Mouse (Mus musculus) layer of hippocampus, postnatal 10 days (tissue): ENCODE measurements around the gene N4bp2l1. TPM values are rescaled to one million over a fixed set of nuclear protein-coding genes. Genes with fewer than 3 reads are reported as not detected.
A peak's percentile ranks its signal among the peaks of the same experiment; 100 is the strongest.

ENCODE experiments used
- DNase-seq, 2 experiments: peaks; one replicate each; pipeline ENCODE4 v3.0.0; 2021; ENCODE audit warnings: low spot score in 2 of 2
- total RNA-seq, 2 experiments: library from RNA; stranded (reverse); gene quantifications; 2 replicates each; pipeline ENCODE4 v1.2.3; 2021

Gene N4bp2l1
- total RNA-seq, 2 experiments from 2014 or later, result 29.2 to 34.1 TPM

DNA sequence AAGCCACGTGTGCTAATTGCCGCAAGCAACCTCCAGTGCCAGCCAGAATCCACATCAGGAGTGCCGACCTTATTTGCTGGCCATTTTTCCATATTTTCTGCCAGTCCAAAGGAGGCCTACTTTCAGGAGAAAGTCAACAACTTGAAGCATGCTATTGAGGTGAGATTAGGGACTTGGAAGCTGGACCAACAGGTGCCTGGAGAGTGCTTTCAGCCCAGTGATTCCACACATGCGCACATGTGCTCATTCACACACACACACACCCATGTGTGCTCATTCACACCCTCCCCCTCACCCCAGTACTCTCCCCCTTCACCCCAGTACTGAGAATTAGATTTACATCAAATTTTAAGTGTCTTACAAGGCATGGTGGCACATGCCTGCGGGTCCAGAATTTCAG, 30.0 kb downstream of the N4bp2l1 start:
- DNase-seq, result no peak

- DNase-seq, result no peak
These were observed 30.8 kb downstream of the N4bp2l1 start for GRCm38 (mm10) chr5:150566226-150566625.

DNA sequence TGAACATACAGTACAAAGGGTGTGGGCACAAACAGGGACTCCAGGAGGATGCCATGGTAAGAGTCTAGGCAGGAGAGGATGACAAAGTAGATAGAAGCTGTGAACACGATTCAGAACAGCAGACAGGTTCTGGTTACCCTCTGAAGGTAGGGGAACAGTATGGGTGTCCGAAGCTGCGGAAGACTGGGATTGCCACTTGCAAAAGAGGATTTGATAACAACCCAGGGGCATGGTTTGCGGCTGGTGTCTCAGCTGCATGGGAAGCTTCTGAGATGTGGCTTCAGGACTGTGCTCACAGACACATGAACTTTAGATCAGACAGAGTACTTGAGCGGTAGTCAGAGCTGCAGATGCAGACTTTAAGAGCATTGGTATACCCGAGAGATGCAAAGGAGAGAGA, 32.6 kb downstream of the N4bp2l1 start:
- DNase-seq, result no peak

DNA sequence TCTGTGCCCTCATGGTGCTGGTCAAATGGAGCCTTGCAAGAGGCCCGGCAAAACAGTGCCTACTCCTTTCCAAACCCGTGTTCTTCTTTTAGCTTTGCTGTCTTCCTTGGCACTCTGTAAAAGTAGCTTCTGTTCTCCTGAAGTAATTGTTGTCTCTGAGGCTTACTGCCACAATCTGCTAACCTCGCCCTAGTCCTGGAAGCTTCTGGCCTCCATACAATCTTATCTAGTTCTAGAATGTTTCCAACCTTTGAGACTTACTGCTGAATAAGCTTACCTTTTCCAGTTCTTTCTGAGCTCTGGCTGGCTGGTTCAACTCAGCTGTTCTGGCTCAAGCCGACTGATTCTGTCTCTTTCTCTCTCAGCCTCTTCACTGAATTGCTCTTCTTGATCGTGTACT, 35.2 kb downstream of the N4bp2l1 start:
- no peak for DNase-seq

GRCm38 (mm10) chr5:150561376-150561775, 35.6 kb downstream of the N4bp2l1 start:
- no peak for DNase-seq

DNA sequence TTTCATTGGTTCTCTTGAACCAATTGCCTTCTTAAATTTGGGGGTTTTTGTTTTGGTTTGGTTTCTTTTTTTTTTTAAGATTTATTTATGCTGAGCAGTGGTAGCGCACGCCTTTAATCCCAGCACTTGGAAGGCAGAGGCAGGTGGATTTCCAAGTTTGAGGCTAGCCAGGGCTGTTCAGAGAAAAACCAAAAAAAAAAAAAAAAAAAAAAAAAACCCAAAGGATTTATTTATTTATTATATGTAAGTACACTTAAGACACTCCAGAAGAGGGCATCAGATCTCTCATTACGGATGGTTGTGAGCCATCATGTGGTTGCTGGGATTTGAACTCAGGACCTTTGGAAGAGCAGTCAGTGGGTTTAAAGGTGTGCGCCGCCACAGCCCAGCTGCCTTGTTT, 36.1 kb downstream of the N4bp2l1 start:
- DNase-seq, result no peak

DNA sequence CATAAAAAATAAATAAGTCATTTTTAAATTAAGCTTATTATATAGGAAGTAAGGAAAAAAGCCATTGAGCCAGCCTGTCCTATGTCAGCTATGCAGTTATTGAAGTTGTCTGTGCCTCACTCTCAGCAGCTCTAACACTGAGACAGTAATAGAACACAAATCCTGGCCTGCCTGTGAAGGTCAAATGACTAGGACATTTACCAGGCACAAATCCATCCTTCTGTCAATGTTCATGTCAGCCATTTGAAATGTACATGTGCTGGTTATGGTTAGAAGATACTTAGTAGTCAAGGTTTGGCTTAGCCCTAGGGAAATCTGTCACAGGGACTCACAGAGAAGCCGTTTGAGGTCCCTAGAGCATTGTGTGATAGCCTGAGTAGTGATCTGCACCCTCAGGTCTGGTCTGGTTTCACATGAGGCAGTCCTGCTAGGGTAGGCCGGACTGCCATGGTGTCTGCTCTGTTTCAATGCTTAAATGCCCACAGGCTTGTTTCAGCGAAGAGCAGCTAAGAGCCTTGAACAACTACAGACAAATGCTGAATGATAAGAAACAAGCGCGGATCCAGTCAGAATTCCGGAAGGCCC, 37.4 kb downstream of the N4bp2l1 start:
- DNase-seq, result no peak

DNA sequence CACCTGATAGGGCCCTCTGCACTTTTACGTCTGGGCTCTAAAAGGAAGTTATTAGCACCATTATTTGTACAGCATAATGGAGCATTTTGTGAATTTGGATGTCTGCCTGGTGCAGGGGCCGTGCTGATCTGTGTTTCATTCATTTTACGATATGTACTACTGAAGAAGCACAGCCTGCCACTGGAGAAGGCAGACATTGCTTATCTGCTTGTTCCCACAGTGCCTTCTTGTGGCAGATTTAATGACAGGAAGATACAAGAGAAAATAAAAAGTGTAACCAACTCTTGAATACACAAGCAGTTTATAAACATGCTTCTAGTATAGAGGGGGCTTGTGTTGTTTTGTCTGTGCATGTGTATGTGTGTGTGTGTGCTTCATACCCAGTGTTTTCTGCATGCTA, 45.4 kb downstream of the N4bp2l1 start:
- DNase-seq, result no peak

DNA sequence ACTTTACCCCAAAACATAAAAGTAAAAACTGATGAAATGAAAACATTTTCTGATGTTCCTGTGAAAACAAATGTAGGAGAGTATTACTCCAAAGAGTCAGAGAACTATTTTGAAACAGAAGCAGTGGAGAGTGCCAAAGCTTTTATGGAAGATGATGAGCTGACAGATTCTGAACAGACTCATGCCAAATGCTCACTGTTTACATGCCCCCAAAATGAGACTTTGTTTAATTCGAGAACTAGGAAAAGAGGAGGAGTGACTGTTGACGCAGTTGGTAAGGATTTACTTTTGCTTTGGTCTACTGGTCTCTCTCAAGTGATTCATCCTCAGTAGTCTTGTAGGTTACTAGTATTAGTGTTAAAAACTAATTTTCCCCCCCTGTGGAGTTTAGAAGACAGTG, 53.8 kb downstream of the N4bp2l1 start:
- DNase-seq, result no peak

DNA sequence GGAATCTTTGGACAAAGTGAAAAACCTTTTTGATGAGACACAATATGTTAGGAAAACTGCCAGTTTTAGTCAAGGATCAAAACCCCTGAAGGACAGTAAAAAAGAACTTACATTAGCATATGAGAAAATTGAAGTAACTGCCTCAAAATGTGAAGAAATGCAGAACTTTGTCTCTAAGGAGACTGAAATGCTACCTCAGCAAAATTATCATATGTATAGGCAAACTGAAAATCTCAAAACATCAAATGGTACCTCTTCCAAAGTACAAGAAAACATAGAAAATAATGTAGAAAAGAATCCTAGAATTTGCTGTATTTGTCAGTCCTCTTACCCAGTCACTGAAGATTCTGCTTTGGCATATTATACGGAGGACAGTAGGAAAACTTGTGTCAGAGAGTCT, 55.7 kb downstream of the N4bp2l1 start:
- DNase-seq, result no peak

GRCm38 (mm10) chr5:150525239-150525638, 71.7 kb downstream of the N4bp2l1 start:
- no peak for DNase-seq

DNA sequence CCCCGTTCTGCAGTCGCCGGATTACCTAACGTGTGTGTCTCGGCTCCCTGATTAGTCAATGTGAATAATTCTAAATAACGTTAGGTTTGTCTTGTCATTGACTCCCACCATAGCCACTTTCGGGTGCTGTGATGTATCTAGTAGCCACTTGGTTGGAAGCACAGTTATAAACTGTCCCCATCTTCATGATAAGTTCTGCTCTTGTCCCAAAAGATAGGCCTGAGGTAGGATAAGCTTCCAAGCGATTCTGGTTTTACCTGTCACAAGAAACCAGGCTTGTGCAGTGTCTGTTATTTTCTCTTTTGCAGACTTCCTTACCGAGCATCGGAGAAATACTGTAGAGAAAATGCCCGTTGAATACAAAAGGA, 74.1 kb downstream of the N4bp2l1 start:
- DNase-seq, result no peak

DNA sequence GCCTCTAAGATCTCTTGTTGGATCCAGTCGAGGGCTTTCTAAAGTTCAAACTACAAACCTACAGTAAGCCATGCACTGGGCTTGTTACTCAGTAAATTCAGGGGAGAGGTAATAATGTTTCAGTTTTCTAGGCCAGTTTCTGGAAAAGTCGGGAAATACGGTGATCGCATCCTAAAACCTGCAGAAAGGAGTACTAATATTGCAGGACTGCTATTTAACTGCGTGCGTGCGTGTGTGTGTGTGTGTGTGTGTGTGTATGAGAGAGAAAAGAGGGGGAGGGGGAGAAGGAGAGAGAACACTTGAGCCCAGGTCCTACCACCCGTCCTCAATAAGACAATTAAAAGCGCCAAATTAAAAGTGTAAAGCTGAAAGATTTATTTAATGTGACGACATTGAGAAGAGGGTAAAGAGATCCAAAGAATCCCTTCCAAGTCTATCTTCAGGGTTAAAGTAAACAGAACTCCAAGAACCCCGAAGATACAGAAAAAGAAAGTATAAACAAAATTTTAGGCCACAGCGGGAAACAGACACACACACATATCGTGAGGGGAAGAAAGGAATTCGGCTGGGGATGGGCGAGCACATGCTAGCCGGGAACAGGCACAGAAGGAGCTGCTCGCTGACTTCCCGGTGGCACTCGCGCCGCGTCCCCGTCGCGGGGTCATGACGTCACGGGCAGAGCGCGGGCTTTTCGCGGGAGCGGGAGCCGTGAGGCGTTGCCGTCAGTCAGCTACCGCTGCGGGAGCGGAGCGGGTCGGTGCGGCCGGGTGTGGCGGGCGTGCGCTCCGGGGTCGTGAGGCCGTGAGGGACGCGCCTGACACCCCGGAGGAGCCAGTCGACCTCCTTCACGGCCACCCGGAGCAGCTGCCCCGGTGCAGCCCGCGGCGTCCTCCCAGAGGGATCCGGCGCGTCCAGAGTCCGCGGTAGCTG, 74.8 kb downstream of the N4bp2l1 start, which contains the start of gene Brca2:
Brca2 (plus strand) TSS at position 694 of the 930 bp plus-strand sequence.
- peak; percentile 94 for DNase-seq

Other genes with a start within 250 kb of the N4bp2l1 start
- gene Zar1l, start 79.0 kb downstream of the N4bp2l1 start, total RNA-seq, result not detected
- 10 to 100 TPM; 10.8 to 11.0 TPM for gene Brca2, start 74.6 kb downstream of the N4bp2l1 start, total RNA-seq
- gene N4bp2l2, start 69.0 kb upstream of the N4bp2l1 start, total RNA-seq, result 10 to 100 TPM; 72.9 to 77.5 TPM
- gene Pds5b, start 76.6 kb upstream of the N4bp2l1 start, total RNA-seq, result 10 to 100 TPM; 62.1 to 67.6 TPM